Mouse (Mus musculus) limb, embryonic 11.5 days (tissue): ENCODE measurements at regions not wholly inside any gene's neighbourhood (a gene's known extent, or its start where the extent isn't known, plus 50 kb on each side); places are given as distances from the start of the nearest gene placed in this dataset.

Experiments used
- ATAC-seq: fragments of 200-750 bp; cut with Nextera tagmentation; 2 replicates; pipeline ENCODE4 v1.8.0; 2017; ENCODE audit warnings: low read depth; ENCODE audit not compliant: insufficient number of reproducible peaks, low FRiP score, low TSS enrichment
- DNase-seq: peaks from one replicate; pipeline ENCODE4 v3.0.0-alpha.2; 2015; ENCODE audit warnings: low spot score
- H3K27ac ChIP-seq: fragments of 300-500 bp; sonication (generic); replicated peaks from 2 replicates; pipeline ENCODE4 v1.5.1; 2014; ENCODE audit warnings: low read depth, mild to moderate bottlenecking, low read length
- H3K27me3 ChIP-seq: fragments of 300-500 bp; sonication (generic); 2 replicates; pipeline ENCODE4 v1.6.1; 2014; ENCODE audit warnings: mild to moderate bottlenecking, low read length, mixed read lengths; ENCODE audit not compliant: control insufficient read depth, insufficient read depth
- H3K36me3 ChIP-seq: fragments of 300-500 bp; sonication (generic); 2 replicates; pipeline ENCODE4 v1.6.1; 2014; ENCODE audit warnings: mild to moderate bottlenecking, low read length, moderate library complexity, mixed read lengths; ENCODE audit not compliant: control insufficient read depth, insufficient read depth
- H3K4me1 ChIP-seq: fragments of 300-500 bp; sonication (generic); 2 replicates; pipeline ENCODE4 v1.6.1; 2014; ENCODE audit warnings: low read length, mixed read lengths; ENCODE audit not compliant: control insufficient read depth, insufficient read depth
- H3K4me2 ChIP-seq: fragments of 300-500 bp; sonication (generic); 2 replicates; pipeline ENCODE4 v1.6.1; 2014; ENCODE audit warnings: low read depth, mild to moderate bottlenecking, moderate library complexity; ENCODE audit not compliant: severe bottlenecking
- H3K4me3 ChIP-seq: fragments of 300-500 bp; sonication (generic); 2 replicates; pipeline ENCODE4 v1.5.1; 2014; ENCODE audit warnings: low read depth, low read length
- H3K9ac ChIP-seq: fragments of 300-500 bp; sonication (generic); 2 replicates; pipeline ENCODE4 v1.6.1; 2014; ENCODE audit warnings: mild to moderate bottlenecking, low read length
- H3K9me3 ChIP-seq: fragments of 300-500 bp; sonication (generic); 2 replicates; pipeline ENCODE4 v1.6.1; 2016; ENCODE audit warnings: low read length; ENCODE audit not compliant: control insufficient read depth
- WGBS: fragments of 180-500 bp; shearing (Covaris S2); extraction: QIAGEN DNeasy Blood & Tissue Kit; methylation state at CpG from one replicate; pipeline ENCODE4 v1.1.7; 2014; 5-methylcytosine and 5-hydroxymethylcytosine counted together

DNA sequence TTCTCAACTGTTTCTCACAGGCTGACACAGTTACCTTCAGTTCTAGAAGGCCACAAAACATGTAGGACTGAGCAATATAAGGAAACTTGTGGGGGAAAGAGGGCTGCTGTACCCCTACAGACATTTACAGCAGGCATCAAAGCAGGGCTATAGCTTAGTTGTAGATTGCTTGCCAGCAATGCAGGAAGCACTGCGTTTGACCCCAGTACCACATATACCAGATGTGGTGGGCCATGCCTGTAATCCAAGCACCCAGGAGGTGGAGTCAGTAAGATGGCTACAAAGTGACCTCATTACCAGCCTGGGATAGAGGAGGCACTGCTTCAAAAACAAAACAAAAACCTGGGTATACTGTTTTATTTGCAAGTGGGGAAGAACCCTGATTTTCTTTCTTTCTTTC is 165.3 kb upstream of the Bcl6 start:
- DNase-seq (peak; percentile 59), ATAC-seq (peak; percentile 54; the same call in 1 of the 2 replicates)

DNA sequence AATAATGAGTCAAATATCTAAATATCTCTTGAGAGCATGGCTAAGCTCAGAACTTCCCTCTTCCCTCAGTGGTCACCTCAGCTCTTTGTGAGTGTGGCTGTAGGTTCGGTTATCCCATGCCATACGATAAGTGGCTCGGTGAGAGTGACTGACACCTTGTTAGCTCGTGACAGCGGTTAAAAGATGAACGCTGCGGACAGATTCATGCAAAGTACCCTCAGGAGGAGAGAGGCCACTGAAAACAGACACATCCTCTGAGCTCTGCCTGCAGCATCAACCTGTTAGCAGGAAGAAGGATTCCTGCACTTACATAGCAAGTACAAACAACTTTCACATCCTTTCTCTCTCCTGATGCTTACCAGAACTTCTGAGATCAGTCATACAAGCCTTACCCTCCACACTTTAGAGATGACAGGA is 163.2 kb upstream of the Bcl6 start:
- H3K4me1 ChIP-seq = 0 out of 2 replicates have a peak, but pooled peaks cover 4% of the 10 kb centered on the region
- H3K4me3 ChIP-seq = no peak overlapping the region
- ATAC-seq = no peak
- no peak for DNase-seq
- no peak overlapping the region for H3K4me2 ChIP-seq
- no peaks in the 10 kb centered on the region for H3K9me3 ChIP-seq
- H3K9ac ChIP-seq = no peak overlapping the region
- 76% methylated on average over 7 of the region's 7 CpGs for WGBS
- H3K27ac ChIP-seq = no peak overlapping the region
- no peaks in the 10 kb centered on the region for H3K27me3 ChIP-seq
- H3K36me3 ChIP-seq = no peaks in the 10 kb centered on the region

More for the DNA sequence above, 165.3 kb upstream of the Bcl6 start:
- H3K4me3 ChIP-seq = no peak overlapping the region
- no peak overlapping the region for H3K27ac ChIP-seq
- H3K9ac ChIP-seq = no peak overlapping the region
- H3K4me2 ChIP-seq = no peak overlapping the region
- H3K4me1 ChIP-seq = 0 out of 2 replicates have a peak, but pooled peaks cover 4% of the 10 kb centered on the region
- no peaks in the 10 kb centered on the region for H3K36me3 ChIP-seq
- H3K9me3 ChIP-seq = no peaks in the 10 kb centered on the region
- WGBS = 0% methylated on average over 1 of the region's 1 CpGs
- no peaks in the 10 kb centered on the region for H3K27me3 ChIP-seq

DNA sequence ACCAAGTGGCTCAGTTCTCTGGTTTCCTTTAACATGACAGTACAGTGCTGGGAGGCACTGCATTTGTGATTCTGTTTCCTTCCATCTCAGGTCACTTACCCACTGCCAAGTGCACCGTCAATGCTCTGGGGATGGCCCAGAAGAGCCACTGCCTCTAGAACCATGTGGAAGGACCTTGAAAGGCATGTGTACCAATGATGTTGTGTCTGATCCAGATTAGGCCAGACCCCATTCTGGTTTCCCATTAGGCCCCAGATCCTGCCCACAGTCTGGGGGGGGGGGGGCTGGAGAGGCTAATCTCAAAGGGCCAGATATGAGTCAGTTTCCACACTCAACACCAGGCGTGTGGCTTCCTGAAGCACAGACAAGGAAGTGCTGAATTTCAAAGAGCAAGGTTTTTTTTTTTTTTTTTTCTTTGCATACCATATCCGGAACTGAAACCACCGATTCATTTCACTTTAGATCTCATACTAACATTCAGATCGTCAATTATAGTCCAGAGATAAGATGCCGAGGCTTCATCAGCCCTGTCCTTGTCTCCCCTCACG is 162.6 kb upstream of the Bcl6 start:
- WGBS = 66% methylated on average over 7 of the region's 7 CpGs
- Histone ChIP-seq H3K4me2 (no peak overlapping the region), H3K27me3 (no peaks in the 10 kb centered on the region), H3K36me3 (no peaks in the 10 kb centered on the region), H3K9me3 (no peaks in the 10 kb centered on the region), H3K4me1 (0 out of 2 replicates have a peak, but pooled peaks cover 4% of the 10 kb centered on the region), H3K27ac (no peak overlapping the region), H3K9ac (no peak overlapping the region), H3K4me3 (no peak overlapping the region)
- DNase-seq (no peak), ATAC-seq (no peak)

DNA sequence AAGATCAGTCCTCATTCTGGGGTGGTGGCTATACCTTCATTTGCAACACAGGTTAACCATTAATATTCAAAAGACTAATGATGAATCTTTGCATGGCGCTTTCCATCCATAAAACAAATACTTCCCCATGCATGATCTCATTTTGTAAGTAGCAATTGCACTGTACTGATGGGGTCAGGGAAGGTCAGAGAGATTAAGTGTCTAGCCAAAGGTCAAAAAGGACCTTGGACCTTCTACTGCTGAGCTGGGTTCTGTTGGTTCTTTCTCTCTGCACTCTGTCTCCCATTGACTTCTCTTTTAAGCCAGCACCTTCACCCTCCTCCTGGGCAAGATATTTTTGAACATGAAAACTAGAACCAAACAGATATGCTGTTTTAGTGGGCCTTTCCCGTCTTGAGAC is 161.9 kb upstream of the Bcl6 start:
- Histone ChIP-seq H3K4me3 (no peak overlapping the region), H3K4me1 (0 out of 2 replicates have a peak, but pooled peaks cover 4% of the 10 kb centered on the region), H3K9me3 (no peaks in the 10 kb centered on the region), H3K36me3 (no peaks in the 10 kb centered on the region), H3K4me2 (no peak overlapping the region), H3K9ac (no peak overlapping the region), H3K27me3 (no peaks in the 10 kb centered on the region), H3K27ac (no peak overlapping the region)
- DNase-seq = no peak
- 85% methylated on average over 2 of the region's 2 CpGs for WGBS
- no peak for ATAC-seq

DNA sequence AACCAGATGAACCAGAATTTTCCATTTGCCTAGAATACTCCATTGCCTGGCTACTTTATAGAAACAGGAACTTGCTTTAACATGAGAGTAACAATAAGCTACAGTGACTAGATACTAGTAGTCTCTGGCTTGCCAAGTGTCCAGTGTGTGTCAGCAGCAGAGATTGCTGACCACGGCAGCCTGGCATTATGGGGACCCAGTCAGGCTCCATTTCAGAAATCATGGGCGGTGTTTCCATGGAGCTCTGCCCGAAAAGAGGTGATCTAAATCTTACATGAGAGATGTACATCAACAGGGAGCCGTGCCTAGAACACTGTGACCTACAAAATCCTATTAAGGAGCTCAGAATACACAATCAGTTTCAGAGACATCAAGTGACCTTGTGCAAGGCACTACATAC is 160.8 kb upstream of the Bcl6 start:
- no peak overlapping the region for H3K4me2 ChIP-seq
- no peak for ATAC-seq
- H3K4me1 ChIP-seq = 0 out of 2 replicates have a peak, but pooled peaks cover 4% of the 10 kb centered on the region
- no peaks in the 10 kb centered on the region for H3K27me3 ChIP-seq
- no peak overlapping the region for H3K9ac ChIP-seq
- 87% methylated on average over 4 of the region's 4 CpGs for WGBS
- no peaks in the 10 kb centered on the region for H3K36me3 ChIP-seq
- no peak overlapping the region for H3K27ac ChIP-seq
- no peaks in the 10 kb centered on the region for H3K9me3 ChIP-seq
- H3K4me3 ChIP-seq = no peak overlapping the region
- DNase-seq = no peak

DNA sequence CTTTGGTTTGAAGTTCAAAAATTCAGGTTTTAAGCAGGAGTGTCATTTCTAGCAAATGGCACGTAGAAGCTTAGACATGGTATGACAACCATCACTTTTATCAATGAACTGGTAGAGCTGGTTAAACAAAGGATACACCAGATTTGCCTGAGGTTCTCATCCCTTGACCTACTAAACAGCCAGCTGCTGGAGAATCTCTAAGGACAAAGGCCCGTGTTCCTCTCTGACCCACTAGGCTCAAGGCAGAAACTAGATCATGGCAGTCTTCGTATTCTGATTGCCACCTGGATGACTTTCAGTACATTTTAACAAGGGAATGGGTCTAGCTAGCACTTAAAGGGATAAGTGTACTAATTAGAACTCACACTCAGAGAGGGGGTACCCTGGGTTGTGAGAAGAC is 155.2 kb upstream of the Bcl6 start:
- H3K36me3 ChIP-seq = no peaks in the 10 kb centered on the region
- ATAC-seq (no peak), DNase-seq (no peak)
- 88% methylated on average over 3 of the region's 3 CpGs for WGBS
- no peak overlapping the region for H3K4me3 ChIP-seq
- no peak overlapping the region for H3K27ac ChIP-seq
- no peaks in the 10 kb centered on the region for H3K4me1 ChIP-seq
- no peak overlapping the region for H3K9ac ChIP-seq
- H3K4me2 ChIP-seq = no peak overlapping the region
- H3K27me3 ChIP-seq = no peaks in the 10 kb centered on the region
- no peaks in the 10 kb centered on the region for H3K9me3 ChIP-seq

DNA sequence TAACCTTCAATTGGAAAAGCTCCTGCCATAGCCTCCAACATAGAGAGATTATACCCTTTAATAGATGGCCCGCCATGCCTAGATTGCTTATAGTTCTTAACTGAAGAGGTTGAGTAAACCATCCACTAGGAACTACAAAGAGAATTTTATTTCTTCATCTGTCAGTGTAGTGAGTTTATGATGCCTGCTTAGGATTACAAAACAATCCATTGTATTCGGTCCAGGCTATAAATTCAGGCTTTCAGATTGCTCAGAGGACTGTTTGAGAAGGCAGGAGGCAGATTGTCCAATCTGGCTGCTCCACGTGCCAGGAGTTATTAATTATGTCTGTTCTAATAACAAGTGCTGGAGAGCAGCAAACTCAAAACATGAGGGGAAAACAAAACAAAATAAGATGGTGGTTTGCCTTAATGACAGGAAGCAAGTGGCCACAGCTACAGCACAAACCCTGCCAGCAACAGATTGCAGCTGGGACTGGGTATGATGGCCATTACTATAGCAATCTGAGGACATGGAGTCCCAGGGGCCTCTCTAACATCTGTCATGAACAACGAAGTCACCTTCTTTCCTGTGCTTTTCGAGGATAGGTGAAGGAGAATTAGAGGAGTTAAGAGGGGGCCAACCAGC is 154.4 kb upstream of the Bcl6 start:
- no peak overlapping the region for H3K9ac ChIP-seq
- no peak overlapping the region; the same call in 1 of the 2 replicates for H3K27ac ChIP-seq
- no peak for DNase-seq
- 17% methylated on average over 5 of the region's 5 CpGs for WGBS
- no peak for ATAC-seq
- H3K36me3 ChIP-seq = no peaks in the 10 kb centered on the region
- no peaks in the 10 kb centered on the region for H3K4me1 ChIP-seq
- H3K9me3 ChIP-seq = no peaks in the 10 kb centered on the region
- H3K27me3 ChIP-seq = no peaks in the 10 kb centered on the region
- H3K4me3 ChIP-seq = no peak overlapping the region
- no peak overlapping the region for H3K4me2 ChIP-seq

DNA sequence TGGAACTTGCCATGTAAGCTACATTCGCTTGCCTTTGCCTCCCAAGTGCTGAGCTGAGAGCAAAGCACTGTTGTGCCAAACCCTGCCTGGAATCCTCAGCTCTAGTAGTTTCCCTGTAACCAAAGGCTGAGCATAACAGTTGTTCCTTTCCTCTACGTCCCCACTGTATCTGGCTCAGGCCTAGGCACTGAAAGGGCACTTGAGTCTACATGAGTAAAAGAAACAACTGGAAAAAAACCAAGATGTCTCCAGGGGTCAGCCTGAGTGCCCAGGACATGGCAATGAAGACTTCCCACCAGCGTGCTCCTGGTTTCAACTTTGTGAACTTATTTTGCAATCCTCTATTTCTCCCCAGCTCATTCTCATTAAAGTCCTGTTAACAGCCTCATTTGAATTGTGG is 150.5 kb upstream of the Bcl6 start:
- no peak overlapping the region for H3K4me3 ChIP-seq
- no peak overlapping the region for H3K27ac ChIP-seq
- ATAC-seq = no peak
- no peaks in the 10 kb centered on the region for H3K9me3 ChIP-seq
- peaks cover 17% of the 10 kb centered on the region; the same call in 1 of the 2 replicates for H3K4me1 ChIP-seq
- H3K4me2 ChIP-seq = no peak overlapping the region
- WGBS = 75% methylated on average over 3 of the region's 3 CpGs
- no peaks in the 10 kb centered on the region for H3K36me3 ChIP-seq
- no peak overlapping the region for H3K9ac ChIP-seq
- no peaks in the 10 kb centered on the region for H3K27me3 ChIP-seq
- DNase-seq = no peak
